Comparison of ENCODE assay signal across 20 mouse cellular contexts in genomic region chr16:44527218-44527905, GRCm38 (mm10). TPM values are rescaled to one million over a fixed set of nuclear protein-coding genes. Genes with fewer than 3 reads are reported as not detected.
DNase-seq lines count a peak whose midpoint lies in the region; ATAC-seq and TF ChIP-seq lines count a peak whose summit lies in the region.
"Had no signal": no experiment of that assay in that cellular context is flagged by ENCODE, and none has a peak within 500 bp of the region (broad histone marks: within the 10 kb centered on the region; RNA-seq: fewer than 3 reads in every experiment).

No protein-coding gene starts in this region.

- no peak for ATAC-seq in lung, embryonic 15.5 days (ENCODE audit: borderline replicate concordance, extremely low read depth, low FRiP score, low TSS enrichment)
- no peak; the same call in 1 of the 2 replicates for ATAC-seq in embryonic facial prominence, embryonic 14.5 days (ENCODE audit: low read depth)
- no peak for ATAC-seq in forebrain, postnatal 0 days
- no peak for ATAC-seq in limb, embryonic 14.5 days (ENCODE audit: low FRiP score, low read depth)
- ATAC-seq in CD4-positive, CD25-positive, alpha-beta regulatory T cell, adult 4 months: no peak
- ATAC-seq: intestine, postnatal 0 days had no signal

- H3K4me3 ChIP-seq in lung, embryonic 15.5 days: no peak overlapping the region
- no peak overlapping the region for H3K4me3 ChIP-seq in embryonic facial prominence, embryonic 14.5 days (ENCODE audit: low read depth, low read length)
- no peak overlapping the region for H3K4me3 ChIP-seq in forebrain, postnatal 0 days (ENCODE audit: low read depth, low read length)
- no peak overlapping the region for H3K4me3 ChIP-seq in limb, embryonic 14.5 days (replicated peaks; ENCODE audit: low read length)
- H3K4me3 ChIP-seq in left cerebral cortex, adult 2 months: no peak overlapping the region
- H3K4me3 ChIP-seq: neural tube, embryonic 15.5 days had no signal

- DNase-seq in lung, adult 18-20 months: no peak
- peak; percentile 72 for DNase-seq in embryonic facial prominence, embryonic 14.5 days (ENCODE audit: low spot score)
- DNase-seq in forebrain, postnatal 0 days: peak; percentile 45
- DNase-seq in limb, embryonic 14.5 days (ENCODE audit: low spot score): no peak
- DNase-seq in ovary, postnatal 14 days (ENCODE audit: low spot score): no peak
- DNase-seq in left cerebral cortex, adult 2 months (ENCODE audit: extremely low spot score in 1 of 2, low spot score in 2 of 2): no peak
- DNase-seq: adrenal gland, postnatal 36 days; gastrocnemius, postnatal 10 days; kidney, postnatal 36 days; layer of hippocampus, postnatal 36 days; liver; lung, postnatal 14 days; right cerebral cortex, postnatal 25 days; thymus, adult 18-20 months had no signal

- no peak overlapping the region for H3K4me2 ChIP-seq in lung, embryonic 15.5 days
- H3K4me2 ChIP-seq in embryonic facial prominence, embryonic 14.5 days (ENCODE audit: low read depth, low read length): no peak overlapping the region; the same call in 1 of the 2 replicates
- no peak overlapping the region for H3K4me2 ChIP-seq in forebrain, postnatal 0 days (ENCODE audit: low read depth)
- 0 out of 2 replicates have a peak overlapping the region, but pooled peaks have one; percentile 9 for H3K4me2 ChIP-seq in limb, embryonic 14.5 days (replicated peaks; ENCODE audit: low read depth, low read length, severe bottlenecking)

- H3K9ac ChIP-seq in lung, embryonic 15.5 days: no peak overlapping the region
- no peak overlapping the region; the same call in 1 of the 2 replicates for H3K9ac ChIP-seq in embryonic facial prominence, embryonic 14.5 days (ENCODE audit: low read depth, low read length)
- no peak overlapping the region for H3K9ac ChIP-seq in forebrain, postnatal 0 days
- H3K9ac ChIP-seq in limb, embryonic 14.5 days (ENCODE audit: low read depth, low read length, severe bottlenecking): no peak overlapping the region

- H3K4me1 ChIP-seq in lung, embryonic 15.5 days: peaks cover 49% of the 10 kb centered on the region
- peaks cover 51% of the 10 kb centered on the region for H3K4me1 ChIP-seq in embryonic facial prominence, embryonic 14.5 days (ENCODE audit: control insufficient read depth, insufficient read depth, low read length)
- H3K4me1 ChIP-seq in forebrain, postnatal 0 days (ENCODE audit: insufficient read depth): peaks cover 30% of the 10 kb centered on the region
- peaks cover 59% of the 10 kb centered on the region for H3K4me1 ChIP-seq in limb, embryonic 14.5 days (ENCODE audit: control insufficient read depth, insufficient read depth, low read length)

- H3K27me3 ChIP-seq in lung, embryonic 15.5 days: no peaks in the 10 kb centered on the region
- H3K27me3 ChIP-seq in embryonic facial prominence, embryonic 14.5 days (replicated peaks; ENCODE audit: control insufficient read depth, insufficient read depth, low read length): no peaks in the 10 kb centered on the region
- H3K27me3 ChIP-seq in forebrain, postnatal 0 days (ENCODE audit: insufficient read depth, low read length): no peaks in the 10 kb centered on the region
- no peaks in the 10 kb centered on the region for H3K27me3 ChIP-seq in limb, embryonic 14.5 days (ENCODE audit: control insufficient read depth, insufficient read depth, low read length)
- H3K27me3 ChIP-seq: neural tube, embryonic 15.5 days had no signal

- intact Hi-C loops in left cerebral cortex, adult 2 months (cut with DNase I): no loop called here

- 0 out of 2 replicates have a peak overlapping the region, but pooled peaks have one; percentile 4 for H3K27ac ChIP-seq in lung, embryonic 15.5 days
- H3K27ac ChIP-seq in embryonic facial prominence, embryonic 14.5 days (replicated peaks; ENCODE audit: low read depth, low read length): peak overlapping the region; percentile 78
- H3K27ac ChIP-seq in forebrain, postnatal 0 days (ENCODE audit: low read depth, low read length): no peak overlapping the region
- H3K27ac ChIP-seq in limb, embryonic 14.5 days (replicated peaks; ENCODE audit: low read depth, low read length): peak overlapping the region; percentile 38; the same call in 1 of the 2 replicates
- no peak overlapping the region for H3K27ac ChIP-seq in left cerebral cortex, adult 2 months

- no peaks in the 10 kb centered on the region for H3K36me3 ChIP-seq in lung, embryonic 15.5 days
- peaks cover 5% of the 10 kb centered on the region for H3K36me3 ChIP-seq in embryonic facial prominence, embryonic 14.5 days (ENCODE audit: control insufficient read depth, insufficient read depth, low read length)
- no peaks in the 10 kb centered on the region for H3K36me3 ChIP-seq in forebrain, postnatal 0 days (ENCODE audit: insufficient read depth)
- H3K36me3 ChIP-seq in limb, embryonic 14.5 days (ENCODE audit: control insufficient read depth, insufficient read depth, low read length): peaks cover 31% of the 10 kb centered on the region
- H3K36me3 ChIP-seq: neural tube, embryonic 15.5 days had no signal

- no peaks in the 10 kb centered on the region for H3K9me3 ChIP-seq in lung, embryonic 15.5 days
- no peaks in the 10 kb centered on the region for H3K9me3 ChIP-seq in embryonic facial prominence, embryonic 14.5 days (ENCODE audit: control insufficient read depth, low read length)
- H3K9me3 ChIP-seq in forebrain, postnatal 0 days (ENCODE audit: low read length): no peaks in the 10 kb centered on the region
- no peaks in the 10 kb centered on the region for H3K9me3 ChIP-seq in limb, embryonic 14.5 days (ENCODE audit: control insufficient read depth, low read length)
- H3K9me3 ChIP-seq: neural tube, embryonic 15.5 days had no signal

- 35% methylated on average over 11 of the region's 11 CpGs for WGBS in lung, embryonic 15.5 days
- 42% methylated on average over 11 of the region's 11 CpGs for WGBS in embryonic facial prominence, embryonic 14.5 days
- 20% methylated on average over 11 of the region's 11 CpGs for WGBS in forebrain, postnatal 0 days
- 38% methylated on average over 11 of the region's 11 CpGs for WGBS in limb, embryonic 14.5 days

- no peak for TF ChIP-seq POLR2A in limb, embryonic 14.5 days (IDR thresholded peaks at IDR 0.05; ENCODE audit: borderline replicate concordance, extremely low read depth, insufficient read depth, insufficient read length)

- no peak for TF ChIP-seq CTCF in forebrain, postnatal 0 days (IDR thresholded peaks at IDR 0.05; ENCODE audit: low read depth)
- TF ChIP-seq CTCF in left cerebral cortex, adult 2 months (IDR thresholded peaks at IDR 0.05): no peak

RNA-seq across cellular contexts. Expression of gene Boc, which starts 31.3 kb away (rescaled TPM):
- 29.2 and 29.9 TPM in 2 replicates for polyA plus RNA-seq in lung, embryonic 15.5 days (2015; fragmentation: Nextera tagmentation; extraction: Ambion mirVana)
- polyA plus RNA-seq in embryonic facial prominence, embryonic 14.5 days (2014; fragmentation: Nextera tagmentation; extraction: Ambion mirVana): 34.8 and 43.6 TPM in 2 replicates
- 12.3 TPM in 2 replicates for total RNA-seq in forebrain, postnatal 0 days (2014; rRNA removed)
- 2.8 and 3.5 TPM in 2 replicates for polyA plus RNA-seq in forebrain, postnatal 0 days (2015; fragmentation: Nextera tagmentation; extraction: Ambion mirVana)
- 91.4 and 121 TPM in 2 replicates for polyA plus RNA-seq in limb, embryonic 14.5 days (2012; rRNA removed)
- 59.8 and 72.3 TPM in 2 replicates for polyA plus RNA-seq in limb, embryonic 14.5 days (2014; fragmentation: Nextera tagmentation; extraction: Ambion mirVana)
- polyA plus RNA-seq in CD4-positive, CD25-positive, alpha-beta regulatory T cell, adult 4 months (2017; shearing (Covaris generic)): under 1 TPM in 1 of 2 experiments, not detected in 1; 0.79 TPM
- total RNA-seq in left cerebral cortex, adult 2 months (2021): 10 to 100 TPM; 18.7 to 20.0 TPM
- total RNA-seq: MEL; monocyte, adult 5-6 weeks had no signal

Comparison
In these comparisons a context has a peak if more than half of its experiments do, and no peak if none do; other contexts are left out.
1. H3K27ac ChIP-seq: peak in lung, embryonic 15.5 days (single experiment), embryonic facial prominence, embryonic 14.5 days (single experiment) and limb, embryonic 14.5 days (single experiment); none in forebrain, postnatal 0 days (single experiment) and left cerebral cortex, adult 2 months (single experiment).
2. DNase-seq: peak in embryonic facial prominence, embryonic 14.5 days (single experiment) and forebrain, postnatal 0 days (single experiment); none in lung, adult 18-20 months (0 of 2), limb, embryonic 14.5 days (single experiment), ovary, postnatal 14 days (single experiment) and left cerebral cortex, adult 2 months (0 of 2).